Mouse (Mus musculus) lung, postnatal 0 days (tissue): ENCODE measurements at regions not wholly inside any gene's neighbourhood (a gene's known extent, or its start where the extent isn't known, plus 50 kb on each side); places are given as distances from the start of the nearest gene placed in this dataset.

ENCODE experiments used
- CTCF ChIP-seq: IDR thresholded peaks from 2 replicates; pipeline ENCODE4 v1.5.1; 2016; ENCODE audit warnings: antibody characterized with exemption, mild to moderate bottlenecking
- EP300 ChIP-seq: IDR thresholded peaks from 2 replicates; pipeline ENCODE4 v1.6.1; 2016; ENCODE audit warnings: antibody characterized with exemption, mild to moderate bottlenecking, control low read depth

- 0 out of 2 replicates have a peak, but pooled peaks have one; percentile 18 for TF ChIP-seq EP300
- no peak for TF ChIP-seq CTCF
These were observed 126.9 kb upstream of the Arhgap5 start for GRCm38 (mm10) chr12:52376692-52377462.
